Mouse (Mus musculus) spleen, postnatal 10 days (tissue): ENCODE measurements around the gene Majin.
A peak's percentile ranks its signal among the peaks of the same experiment; 100 is the strongest.

Source experiments
- DNase-seq, 2 experiments: peaks; one replicate each; pipeline ENCODE4 v3.0.0; 2021 to 2022; ENCODE audit warnings: low spot score in 2 of 2

The Majin gene

DNA sequence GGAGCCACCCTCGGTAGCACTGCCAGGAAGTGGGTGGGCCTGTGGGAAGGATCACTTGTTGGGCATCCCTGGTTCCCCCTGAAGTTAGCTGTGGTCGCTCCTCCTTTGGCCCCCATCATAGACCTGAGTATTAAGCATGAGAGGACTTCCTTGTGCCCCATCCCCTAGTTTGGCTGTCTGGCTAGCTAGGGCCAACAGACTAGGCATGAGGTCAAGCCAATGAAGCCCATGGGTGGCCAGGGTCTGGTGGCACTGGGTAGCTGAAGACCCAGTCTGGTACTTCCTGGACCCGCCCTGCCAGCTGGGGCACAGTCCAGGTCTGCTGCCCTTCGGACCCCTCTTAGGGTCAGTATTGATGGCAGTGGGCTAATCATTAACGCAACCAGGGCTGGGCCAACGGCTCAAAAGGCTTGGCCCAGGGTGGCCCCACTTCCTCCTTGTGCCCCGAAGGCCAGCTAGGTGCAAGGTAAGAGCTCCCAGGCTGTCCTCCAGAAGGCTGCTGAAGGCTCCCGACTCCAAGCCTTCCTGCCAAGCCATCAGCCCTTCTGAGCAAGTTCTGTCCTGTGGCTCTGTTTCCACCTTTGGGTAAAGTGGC, 78.7 kb downstream of the Majin start:
- no peak for DNase-seq

DNA sequence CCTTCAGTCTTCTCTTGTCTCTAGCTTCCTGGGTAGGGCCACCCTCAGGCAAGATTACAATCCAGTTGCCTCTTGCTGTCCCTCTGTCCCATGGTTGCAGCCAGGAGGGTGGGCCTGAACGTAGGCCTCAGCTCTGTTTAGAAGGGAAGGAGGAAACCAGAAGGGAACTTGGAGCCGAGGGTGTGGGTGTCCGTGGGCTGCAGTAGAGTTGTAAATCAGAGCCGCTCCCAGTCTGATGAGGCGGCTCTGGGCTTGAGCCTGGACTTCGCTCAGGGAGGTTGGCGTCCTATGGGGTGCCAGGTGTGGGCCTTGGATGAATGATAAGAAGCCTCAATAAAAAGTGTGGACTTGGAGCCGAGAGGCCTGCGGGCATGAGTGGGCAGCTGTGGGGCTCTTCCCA, 80.0 kb downstream of the Majin start:
- no peak for DNase-seq

DNA sequence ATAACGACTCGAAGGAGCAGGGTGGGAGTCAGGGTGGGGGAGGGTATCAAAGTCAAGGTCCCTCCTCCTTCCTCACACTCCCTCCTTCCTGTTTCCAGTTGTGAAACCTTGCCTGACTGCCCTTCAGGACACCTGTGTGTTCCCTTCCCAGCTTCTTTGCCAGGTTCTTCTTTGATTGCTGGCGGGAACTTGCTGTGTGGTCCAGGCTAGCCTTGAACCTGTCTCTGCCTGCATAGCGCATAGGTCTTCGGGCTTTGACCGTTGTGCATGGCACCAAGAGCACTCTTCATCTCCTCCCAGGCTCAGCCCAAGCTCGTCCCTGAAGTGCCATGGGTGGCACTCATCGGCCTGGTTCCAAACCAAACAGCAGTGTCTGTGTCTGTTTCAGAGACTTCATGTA, 80.8 kb downstream of the Majin start:
- DNase-seq: no peak

DNA sequence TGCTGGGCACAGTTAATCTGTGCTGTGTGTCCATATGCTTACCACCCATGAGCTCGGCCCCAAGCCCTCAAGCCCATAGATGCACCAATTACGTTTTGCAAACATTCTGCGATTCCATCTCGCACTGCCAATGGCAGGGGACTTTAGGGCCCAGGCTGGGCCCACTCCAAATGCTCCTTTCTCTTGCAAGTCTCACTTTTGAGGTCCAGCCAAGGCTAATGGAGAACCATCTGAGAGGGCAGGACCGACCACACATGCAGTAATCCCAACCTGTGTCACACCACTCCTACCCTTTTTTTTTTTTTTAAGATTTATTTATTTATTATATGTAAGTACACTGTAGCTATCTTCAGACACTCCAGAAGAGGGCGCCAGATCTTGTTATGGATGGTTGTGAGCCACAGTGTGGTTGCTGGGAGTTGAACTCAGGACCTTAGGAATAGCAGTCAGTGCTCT, 81.6 kb downstream of the Majin start:
- DNase-seq: no peak

DNA sequence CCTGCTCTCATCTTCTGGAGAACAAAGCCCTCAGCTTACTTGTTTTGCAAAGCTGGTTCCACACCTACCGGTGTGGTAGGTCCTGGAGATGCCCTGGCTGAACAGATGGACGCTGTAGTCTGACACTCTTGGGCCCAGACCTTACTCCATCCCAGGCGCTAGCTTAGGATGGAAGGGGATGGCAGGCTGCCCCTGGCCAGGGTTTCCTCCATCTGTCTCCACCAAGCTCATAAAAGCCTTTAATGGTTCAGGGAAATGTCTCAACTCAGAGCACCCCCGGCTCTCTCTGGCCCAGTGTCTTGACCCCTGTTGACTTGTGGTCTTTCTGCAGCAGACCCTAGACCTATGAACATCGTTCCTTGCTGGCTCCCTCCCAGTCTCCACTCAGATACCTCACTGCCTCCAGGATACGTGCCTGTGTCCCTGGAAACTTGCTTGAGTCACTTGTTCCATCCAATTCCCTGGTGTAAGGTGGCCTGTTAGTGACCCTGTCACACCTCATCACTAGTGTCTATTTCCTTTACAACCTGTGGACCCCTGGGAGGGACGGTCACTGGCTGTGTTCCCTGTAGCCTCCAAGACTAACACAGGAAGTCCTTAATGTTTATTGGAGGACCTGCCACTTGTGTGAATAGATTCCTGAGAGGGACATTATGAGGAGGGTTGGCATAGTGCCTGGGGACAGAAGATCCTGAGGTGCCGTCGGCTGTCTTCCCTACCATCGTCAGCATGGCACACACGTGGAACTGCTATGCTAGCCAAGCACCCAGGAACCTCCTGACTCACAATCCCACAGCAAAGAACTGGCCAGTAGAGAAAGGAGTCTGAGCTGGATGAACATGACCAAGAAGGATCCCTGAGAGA, 83.3 kb downstream of the Majin start:
- no peak for DNase-seq

DNA sequence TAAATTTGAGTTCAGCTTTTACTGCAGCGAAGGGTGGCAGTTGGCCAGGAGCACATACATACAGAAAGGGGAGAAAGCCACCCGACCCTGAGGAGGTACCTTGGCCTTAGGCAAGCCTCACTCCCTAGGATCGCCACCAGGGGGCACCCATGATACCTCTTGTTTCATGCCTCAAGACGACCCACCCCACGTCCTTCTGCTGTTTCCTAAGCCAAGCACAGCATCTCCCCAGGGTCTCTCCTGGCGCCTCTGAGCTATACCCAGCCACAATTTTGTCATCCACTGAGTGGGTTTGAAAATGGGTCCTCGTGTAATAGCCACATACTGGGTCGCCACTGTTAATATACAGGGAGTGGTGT, 84.0 kb downstream of the Majin start:
- DNase-seq: peak; percentile 92 to 93

DNA sequence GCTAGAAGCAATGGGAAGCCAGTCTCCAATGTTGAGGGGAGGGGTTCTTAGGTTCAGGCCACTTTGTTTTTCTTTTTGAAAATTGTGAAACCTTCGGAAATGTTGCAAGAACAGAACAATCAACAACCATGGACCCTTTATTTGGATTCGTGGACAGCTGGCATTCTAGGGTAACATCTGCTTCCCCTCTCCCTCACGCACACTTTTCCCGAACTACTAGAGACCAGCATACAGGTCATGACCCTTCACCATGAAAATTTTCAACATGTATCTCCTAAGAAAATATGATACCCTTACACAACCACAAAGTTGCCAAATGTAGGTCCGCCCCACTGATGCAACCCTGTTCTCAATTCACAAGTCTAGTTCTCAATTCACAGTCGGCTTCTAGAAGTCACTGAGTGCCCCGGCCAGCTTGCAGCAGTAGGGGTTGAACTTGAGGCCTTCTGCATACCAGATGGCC, 84.5 kb downstream of the Majin start:
- DNase-seq: no peak

DNA sequence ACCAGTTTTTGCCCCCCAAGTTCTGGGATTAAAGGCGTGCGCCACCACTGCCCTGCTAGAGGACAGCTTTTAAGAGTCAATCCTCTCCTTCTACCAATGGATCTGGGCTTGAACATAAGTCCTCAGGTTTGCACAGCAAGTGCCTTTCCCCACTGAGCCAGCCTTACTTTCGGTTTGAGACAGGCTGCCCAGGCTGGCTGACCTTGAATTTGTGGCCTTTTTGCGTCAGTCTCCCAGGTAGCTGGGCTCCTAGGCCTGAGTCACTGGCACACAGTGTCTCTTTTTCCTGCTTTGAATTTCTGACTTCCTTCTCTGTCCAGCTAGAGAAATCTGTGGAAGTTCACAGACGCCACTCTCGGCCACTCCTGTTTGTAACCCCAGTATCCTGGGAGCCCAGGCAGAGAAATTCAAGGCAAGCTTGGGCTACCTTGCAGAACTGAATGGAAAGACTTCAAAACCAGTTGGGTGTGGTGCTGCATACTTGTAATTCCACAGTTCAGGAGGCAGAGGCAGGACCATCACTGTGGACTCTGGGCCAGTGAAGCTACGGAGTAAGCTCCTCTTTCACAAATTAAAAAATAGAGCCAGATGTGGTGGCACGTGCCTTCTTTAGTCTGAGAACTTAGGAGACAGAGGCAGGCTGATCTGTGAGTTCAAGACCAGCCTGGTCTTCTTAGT, 85.7 kb downstream of the Majin start:
- no peak for DNase-seq

DNA sequence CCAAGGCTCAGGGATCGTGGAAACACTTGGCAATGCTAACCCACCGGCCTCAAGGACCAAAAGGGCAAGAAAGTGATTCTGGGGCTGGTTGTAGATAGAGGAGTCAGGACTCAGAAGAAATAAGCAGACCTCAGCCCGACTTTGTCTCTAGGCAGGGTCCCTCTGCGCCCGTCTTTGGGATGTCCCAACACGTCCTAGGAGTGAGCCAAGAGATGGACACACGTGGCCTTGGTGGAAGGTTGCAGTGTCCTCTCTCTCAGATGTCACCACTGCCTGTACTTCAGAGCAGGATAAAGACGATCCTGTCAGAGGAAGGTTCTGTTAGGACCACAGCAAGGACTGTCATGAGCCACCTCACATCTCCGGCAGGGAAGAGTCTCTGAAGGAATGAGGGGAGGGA, 86.5 kb downstream of the Majin start:
- DNase-seq: no peak

DNA sequence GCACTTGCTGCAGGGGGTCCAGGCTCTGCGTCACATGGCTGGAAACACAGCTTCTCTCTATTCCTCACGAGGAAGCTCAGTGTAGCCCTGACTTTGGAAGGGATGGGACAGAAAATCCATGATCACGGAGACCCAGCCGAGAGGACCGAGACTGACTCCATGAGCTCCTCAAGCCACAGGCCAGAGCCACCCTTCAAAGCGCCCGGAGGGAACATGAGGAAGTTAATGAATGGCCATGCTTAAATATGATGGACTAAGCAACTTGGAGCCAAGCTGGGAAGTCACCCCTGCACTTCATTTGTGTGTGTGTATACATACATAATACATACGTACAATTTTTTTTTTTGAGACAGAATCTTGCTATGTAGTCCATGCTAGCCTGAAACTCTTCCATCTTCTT, 87.0 kb downstream of the Majin start:
- no peak for DNase-seq

DNA sequence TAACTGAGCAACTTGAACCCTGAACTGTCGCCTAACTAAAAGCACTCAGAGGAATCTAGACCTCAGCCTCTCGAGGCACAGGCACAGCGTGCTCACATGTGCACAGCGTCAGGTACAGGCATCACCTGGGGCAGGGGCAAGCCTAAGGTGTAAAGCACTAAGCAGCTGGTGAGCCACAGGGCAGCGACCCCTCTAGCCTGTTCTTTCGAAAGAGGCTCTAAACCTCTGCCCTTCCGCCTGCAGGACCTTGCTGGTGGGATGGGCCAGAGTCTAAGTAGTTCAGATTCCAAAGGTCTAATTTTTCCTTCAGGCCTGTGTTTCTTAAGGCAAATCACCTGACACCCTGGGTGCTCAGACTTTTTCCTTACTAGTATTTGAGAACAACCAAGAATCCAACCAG, 87.9 kb downstream of the Majin start:
- DNase-seq: no peak

DNA sequence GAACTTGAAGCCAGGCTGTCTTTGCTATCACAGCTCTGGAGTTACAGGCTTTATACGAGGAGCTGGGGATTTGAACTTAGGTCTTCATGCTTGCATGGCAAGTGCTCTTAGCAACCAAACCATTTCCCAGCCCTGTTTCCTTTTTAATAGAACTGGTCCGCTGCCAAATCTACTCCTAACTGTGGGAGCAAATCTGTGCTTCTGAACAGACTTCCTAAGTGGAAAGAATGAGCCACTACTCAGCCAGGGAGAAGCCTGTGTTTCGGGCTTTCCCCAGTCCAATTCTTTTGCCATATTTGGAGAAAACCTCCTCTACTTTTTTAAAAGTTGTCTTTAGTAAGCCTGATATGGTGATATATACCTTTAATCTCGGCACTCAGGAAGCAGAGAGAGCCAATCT, 88.5 kb downstream of the Majin start:
- DNase-seq: no peak

DNA sequence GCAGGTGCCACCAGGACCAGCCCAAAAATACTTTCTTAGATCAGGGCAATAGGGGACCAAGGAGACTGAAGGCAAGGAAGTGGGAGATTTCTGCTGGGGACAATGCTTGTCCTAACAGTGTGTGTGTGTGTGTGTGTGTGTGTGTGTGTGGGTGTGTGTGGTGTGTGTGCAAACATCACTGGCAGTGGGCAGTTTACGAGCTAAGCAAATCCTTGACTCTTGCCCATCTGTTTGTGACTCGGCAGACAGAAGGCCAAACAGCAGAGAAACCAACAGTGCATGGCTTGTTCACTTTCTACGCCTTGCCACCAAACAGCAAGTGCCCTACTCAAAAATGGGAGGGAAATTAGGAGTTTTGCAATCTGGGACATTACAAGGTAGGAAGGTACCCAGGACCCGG, 89.4 kb downstream of the Majin start:
- no peak for DNase-seq
